Mouse (Mus musculus): ENCODE measurements around the gene Lmntd1. TPM values are rescaled to one million over a fixed set of nuclear protein-coding genes. Genes with fewer than 3 reads are reported as not detected.

The Lmntd1 gene
- polyA plus RNA-seq, 2 experiments = 0.79 to 0.88 TPM

DNA sequence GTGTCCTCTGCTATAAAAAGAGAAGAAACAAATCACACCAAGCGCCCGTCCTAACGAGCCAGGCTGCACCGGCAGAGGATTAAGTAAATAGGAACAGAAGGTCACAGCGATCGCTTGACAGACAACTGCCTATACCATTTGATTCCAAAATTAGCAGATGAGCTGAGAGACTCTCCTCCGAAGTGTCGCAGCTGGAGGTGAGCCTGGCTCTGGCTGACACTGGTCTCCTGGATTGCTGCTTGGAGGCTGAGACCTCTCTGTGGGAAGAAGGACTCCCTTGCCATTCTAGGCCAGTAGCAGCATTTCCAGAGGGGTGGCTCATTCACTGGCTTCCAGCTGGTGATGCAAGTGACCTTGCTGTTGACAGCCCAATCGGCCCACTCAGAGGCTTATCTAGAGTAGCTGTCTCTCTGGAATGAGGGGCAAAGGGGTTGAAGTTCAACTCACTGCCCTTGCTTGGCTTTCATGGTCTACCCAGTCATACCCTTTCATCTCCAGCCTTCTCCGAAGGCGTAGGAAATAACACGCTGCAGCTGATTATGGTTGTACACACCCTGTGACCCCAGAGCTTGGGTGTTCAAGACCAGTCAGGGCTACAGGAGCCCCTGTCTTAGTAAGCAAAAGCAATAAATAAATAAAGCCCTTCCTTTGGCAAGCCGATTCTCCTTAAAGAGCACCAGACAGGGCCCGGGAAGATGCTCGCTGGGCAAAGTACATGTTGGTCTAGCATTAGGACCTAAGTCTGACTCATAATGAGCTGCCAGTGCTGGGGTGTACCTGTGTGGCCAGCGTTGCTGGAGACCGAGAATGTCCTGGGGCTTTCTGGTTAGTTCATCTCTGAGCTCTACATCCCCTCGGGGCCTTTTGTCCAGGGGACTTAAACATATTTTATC, 278.0 kb downstream of the Lmntd1 start:
- no peak for TF ChIP-seq POLR2A (IDR thresholded peaks at IDR 0.05; ENCODE audit: borderline replicate concordance, extremely low read depth, insufficient read depth, insufficient read length)
- no peak for DNase-seq (ENCODE audit: low spot score)

DNA sequence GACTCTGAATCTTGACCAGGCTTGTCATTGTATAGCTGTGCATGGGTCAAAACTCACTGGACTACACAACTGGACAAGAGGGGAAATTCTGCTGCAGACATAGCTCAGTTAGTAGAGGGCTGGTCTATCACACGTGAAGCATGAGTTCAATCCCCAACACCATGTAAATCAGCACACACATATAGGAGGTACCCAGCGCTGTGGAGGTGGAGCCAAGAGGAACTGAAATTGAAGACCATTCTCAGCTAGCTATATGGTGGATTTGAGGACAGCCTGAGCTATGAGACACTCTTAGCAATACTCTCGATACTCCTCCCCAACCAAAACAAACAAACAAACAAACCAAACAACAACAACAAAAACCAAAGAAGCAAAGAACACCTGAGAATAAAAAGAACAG, 279.9 kb downstream of the Lmntd1 start:
- Histone ChIP-seq H3K36me3 (ENCODE audit: control insufficient read depth, insufficient read depth, low read length) (no peaks in the 10 kb centered on the region), H3K9me3 (ENCODE audit: control insufficient read depth, low read length) (no peaks in the 10 kb centered on the region), H3K9ac (ENCODE audit: low read depth, low read length, severe bottlenecking) (no peak overlapping the region), H3K27ac (replicated peaks; ENCODE audit: low read depth, low read length) (no peak overlapping the region), H3K27me3 (ENCODE audit: control insufficient read depth, insufficient read depth, low read length) (0 out of 2 replicates have a peak, but pooled peaks cover 4% of the 10 kb centered on the region), H3K4me1 (ENCODE audit: control insufficient read depth, insufficient read depth, low read length) (no peaks in the 10 kb centered on the region), H3K4me2 (replicated peaks; ENCODE audit: low read depth, low read length, severe bottlenecking) (no peak overlapping the region), H3K4me3 (replicated peaks; ENCODE audit: low read length) (no peak overlapping the region)
- 81% methylated on average over 3 of the region's 3 CpGs for WGBS
- DNase-seq (ENCODE audit: low spot score) (no peak), ATAC-seq (ENCODE audit: low FRiP score, low read depth) (no peak)
- TF ChIP-seq POLR2A (IDR thresholded peaks at IDR 0.05; ENCODE audit: borderline replicate concordance, extremely low read depth, insufficient read depth, insufficient read length) = no peak

More for the DNA sequence above, 278.0 kb downstream of the Lmntd1 start:
- ATAC-seq (ENCODE audit: low FRiP score, low read depth) = no peak
- Histone ChIP-seq H3K36me3 (ENCODE audit: control insufficient read depth, insufficient read depth, low read length) (no peaks in the 10 kb centered on the region), H3K4me3 (replicated peaks; ENCODE audit: low read length) (no peak overlapping the region), H3K27ac (replicated peaks; ENCODE audit: low read depth, low read length) (no peak overlapping the region), H3K9ac (ENCODE audit: low read depth, low read length, severe bottlenecking) (no peak overlapping the region), H3K4me2 (replicated peaks; ENCODE audit: low read depth, low read length, severe bottlenecking) (no peak overlapping the region), H3K27me3 (ENCODE audit: control insufficient read depth, insufficient read depth, low read length) (0 out of 2 replicates have a peak, but pooled peaks cover 5% of the 10 kb centered on the region), H3K4me1 (ENCODE audit: control insufficient read depth, insufficient read depth, low read length) (0 out of 2 replicates have a peak, but pooled peaks cover 2% of the 10 kb centered on the region), H3K9me3 (ENCODE audit: control insufficient read depth, low read length) (no peaks in the 10 kb centered on the region)
- WGBS = 66% methylated on average over 18 of the region's 18 CpGs

DNA sequence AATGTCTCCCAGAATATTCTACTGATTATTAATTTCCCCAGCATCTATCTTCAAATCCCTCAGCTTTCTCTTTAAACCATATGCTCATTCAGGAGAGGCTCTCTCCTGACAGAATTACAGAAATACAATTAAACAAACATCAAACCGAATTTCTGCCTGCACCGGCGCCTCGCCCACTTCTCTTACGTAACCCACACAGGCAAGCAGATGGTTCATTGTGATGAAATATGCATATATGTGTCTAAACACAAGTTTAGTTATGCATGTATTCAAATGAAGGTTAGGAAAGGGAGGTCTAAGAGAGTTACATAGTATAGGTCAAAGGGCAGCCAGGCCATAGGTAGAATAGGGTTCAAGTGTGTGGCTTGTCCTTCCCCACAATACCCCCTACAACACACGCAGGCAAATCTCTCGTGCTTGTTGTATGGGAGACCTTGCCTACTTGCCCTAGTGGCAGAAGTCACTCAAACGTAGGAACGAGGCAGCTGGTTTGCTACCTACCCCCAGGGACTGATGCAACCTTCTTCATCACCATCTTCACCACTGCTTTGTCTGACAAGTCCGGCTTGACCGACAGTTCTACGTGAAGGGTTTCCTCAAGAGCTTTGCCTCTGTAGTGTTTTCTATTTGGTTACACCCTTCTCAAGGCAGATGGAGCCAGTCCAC, 287.8 kb downstream of the Lmntd1 start:
- no peak overlapping the region for H3K27ac ChIP-seq (replicated peaks; ENCODE audit: low read depth, low read length)
- H3K4me3 ChIP-seq (replicated peaks; ENCODE audit: low read length) = no peak overlapping the region
- H3K36me3 ChIP-seq (ENCODE audit: control insufficient read depth, insufficient read depth, low read length) = no peaks in the 10 kb centered on the region
- H3K9ac ChIP-seq (ENCODE audit: low read depth, low read length, severe bottlenecking) = no peak overlapping the region
- no peak for TF ChIP-seq POLR2A (IDR thresholded peaks at IDR 0.05; ENCODE audit: borderline replicate concordance, extremely low read depth, insufficient read depth, insufficient read length)
- DNase-seq (ENCODE audit: low spot score) (no peak), ATAC-seq (ENCODE audit: low FRiP score, low read depth) (no peak)
- 87% methylated on average over 12 of the region's 12 CpGs for WGBS
- no peak overlapping the region for H3K4me2 ChIP-seq (replicated peaks; ENCODE audit: low read depth, low read length, severe bottlenecking)
- H3K27me3 ChIP-seq (ENCODE audit: control insufficient read depth, insufficient read depth, low read length) = no peaks in the 10 kb centered on the region
- no peaks in the 10 kb centered on the region for H3K4me1 ChIP-seq (ENCODE audit: control insufficient read depth, insufficient read depth, low read length)
- H3K9me3 ChIP-seq (ENCODE audit: control insufficient read depth, low read length) = no peaks in the 10 kb centered on the region

DNA sequence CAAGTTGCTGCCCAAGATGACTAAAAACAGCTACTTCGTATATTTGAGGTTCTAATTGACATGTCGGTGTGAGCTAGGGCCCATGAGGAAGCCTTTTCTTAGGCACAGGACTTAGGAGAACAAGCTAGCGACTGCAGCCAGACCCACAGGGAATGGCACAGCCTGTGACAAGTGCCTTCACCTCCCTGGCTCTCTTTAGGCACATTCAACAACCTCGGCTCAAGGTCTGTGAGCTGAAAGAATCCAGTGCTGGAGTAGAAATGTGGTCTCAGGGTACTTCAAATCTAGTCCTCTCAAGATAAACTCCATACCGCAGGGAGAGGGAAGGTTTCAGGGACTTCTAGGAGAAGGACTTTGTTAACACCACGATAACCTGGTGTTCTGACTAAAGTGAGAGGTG, 289.0 kb downstream of the Lmntd1 start:
- Histone ChIP-seq H3K36me3 (ENCODE audit: control insufficient read depth, insufficient read depth, low read length) (no peaks in the 10 kb centered on the region), H3K4me3 (replicated peaks; ENCODE audit: low read length) (no peak overlapping the region), H3K27ac (replicated peaks; ENCODE audit: low read depth, low read length) (no peak overlapping the region), H3K9me3 (ENCODE audit: control insufficient read depth, low read length) (no peaks in the 10 kb centered on the region), H3K4me2 (replicated peaks; ENCODE audit: low read depth, low read length, severe bottlenecking) (no peak overlapping the region), H3K27me3 (ENCODE audit: control insufficient read depth, insufficient read depth, low read length) (no peaks in the 10 kb centered on the region), H3K9ac (ENCODE audit: low read depth, low read length, severe bottlenecking) (no peak overlapping the region), H3K4me1 (ENCODE audit: control insufficient read depth, insufficient read depth, low read length) (0 out of 2 replicates have a peak, but pooled peaks cover 2% of the 10 kb centered on the region)
- DNase-seq (ENCODE audit: low spot score) = no peak
- no peak for ATAC-seq (ENCODE audit: low FRiP score, low read depth)
- TF ChIP-seq POLR2A (IDR thresholded peaks at IDR 0.05; ENCODE audit: borderline replicate concordance, extremely low read depth, insufficient read depth, insufficient read length) = no peak
- 48% methylated on average over 6 of the region's 6 CpGs for WGBS

DNA sequence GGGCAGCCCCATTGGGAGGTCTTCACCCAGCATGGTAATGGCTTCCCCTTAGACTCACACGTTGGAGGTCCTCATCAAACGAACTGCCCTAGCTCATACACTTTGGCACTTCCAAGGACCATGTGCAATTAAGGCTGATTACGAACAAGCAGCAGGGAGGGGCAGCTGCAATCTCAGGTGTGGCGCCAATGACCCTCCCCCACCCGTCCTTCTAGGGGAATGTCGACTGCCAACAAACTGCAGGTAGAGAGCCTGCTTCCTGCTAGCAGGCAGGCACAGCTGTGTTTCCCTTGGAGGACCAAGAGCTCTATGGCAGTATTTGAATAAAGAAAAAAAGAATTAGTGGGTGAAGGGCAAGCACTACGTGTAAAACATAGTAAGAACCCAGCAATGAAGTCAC, 289.6 kb downstream of the Lmntd1 start:
- no peak overlapping the region for H3K27ac ChIP-seq (replicated peaks; ENCODE audit: low read depth, low read length)
- H3K4me3 ChIP-seq (replicated peaks; ENCODE audit: low read length) = no peak overlapping the region
- TF ChIP-seq POLR2A (IDR thresholded peaks at IDR 0.05; ENCODE audit: borderline replicate concordance, extremely low read depth, insufficient read depth, insufficient read length) = no peak
- no peak for ATAC-seq (ENCODE audit: low FRiP score, low read depth)
- H3K4me2 ChIP-seq (replicated peaks; ENCODE audit: low read depth, low read length, severe bottlenecking) = no peak overlapping the region
- no peaks in the 10 kb centered on the region for H3K9me3 ChIP-seq (ENCODE audit: control insufficient read depth, low read length)
- no peaks in the 10 kb centered on the region for H3K36me3 ChIP-seq (ENCODE audit: control insufficient read depth, insufficient read depth, low read length)
- DNase-seq (ENCODE audit: low spot score) = no peak
- 34% methylated on average over 7 of the region's 7 CpGs for WGBS
- peaks cover 6% of the 10 kb centered on the region; the same call in 1 of the 2 replicates for H3K4me1 ChIP-seq (ENCODE audit: control insufficient read depth, insufficient read depth, low read length)
- no peak overlapping the region for H3K9ac ChIP-seq (ENCODE audit: low read depth, low read length, severe bottlenecking)
- H3K27me3 ChIP-seq (ENCODE audit: control insufficient read depth, insufficient read depth, low read length) = no peaks in the 10 kb centered on the region
